Mouse (Mus musculus) MEL (cell line): ENCODE measurements around the gene Tln2. TPM values are rescaled to one million over a fixed set of nuclear protein-coding genes. Genes with fewer than 3 reads are reported as not detected.

Experiments used
- DNase-seq: peaks from one replicate; pipeline ENCODE4 v3.0.0; 2011; ENCODE audit warnings: low read depth, low spot score
- H3K27ac ChIP-seq: 2 replicates; pipeline ENCODE4 v1.5.1; 2012; ENCODE audit warnings: low read depth, mild to moderate bottlenecking, control low read depth, low read length, moderate library complexity; ENCODE audit not compliant: control insufficient read depth
- H3K27me3 ChIP-seq, 2 experiments: fragments of 150-350 bp in 1 of 2; sonication (generic) in 1 of 2; 2 replicates each; pipeline ENCODE4 v1.6.1; 2012; ENCODE audit warnings: low read length in 2 of 2, mild to moderate bottlenecking in 2 of 2, improper control_type of control experiment in 1 of 2, moderate library complexity in 1 of 2; ENCODE audit not compliant: insufficient read depth in 2 of 2, control insufficient read depth in 1 of 2
- H3K36me3 ChIP-seq, 2 experiments: 2 replicates each; pipeline ENCODE4 v1.6.1; 2012 to 2014; ENCODE audit warnings: low read length in 2 of 2, improper control_type of control experiment in 1 of 2, inconsistent platforms in 1 of 2, mild to moderate bottlenecking in 1 of 2; ENCODE audit not compliant: insufficient read depth in 2 of 2, control insufficient read depth in 1 of 2
- H3K4me1 ChIP-seq, 2 experiments: fragments of 150-350 bp in 1 of 2; sonication (generic) in 1 of 2; 2 replicates each; pipeline ENCODE4 v1.6.1; 2012; ENCODE audit warnings: low read length in 2 of 2, improper control_type of control experiment in 1 of 2, mild to moderate bottlenecking in 1 of 2; ENCODE audit not compliant: insufficient read depth in 2 of 2, control insufficient read depth in 1 of 2
- H3K4me3 ChIP-seq, 2 experiments: fragments of 150-350 bp in 1 of 2; sonication (generic) in 1 of 2; 2 replicates each; pipeline ENCODE4 v1.5.1; 2012; ENCODE audit warnings: low read depth in 2 of 2, low read length in 2 of 2, mild to moderate bottlenecking in 2 of 2, moderate library complexity in 2 of 2, control low read depth in 1 of 2, improper control_type of control experiment in 1 of 2; ENCODE audit not compliant: control insufficient read depth in 1 of 2, insufficient read depth in 1 of 2
- H3K79me2 ChIP-seq: 2 replicates; pipeline ENCODE4 v1.6.1; 2012; ENCODE audit warnings: mild to moderate bottlenecking, low read length, moderate library complexity; ENCODE audit not compliant: control insufficient read depth, poor library complexity, insufficient read depth
- H3K9ac ChIP-seq: 2 replicates; pipeline ENCODE4 v1.6.1; 2012; ENCODE audit warnings: low read depth, mild to moderate bottlenecking, control low read depth, low read length, moderate library complexity; ENCODE audit not compliant: control insufficient read depth, poor library complexity, severe bottlenecking
- H3K9me3 ChIP-seq: fragments of 150-350 bp; sonication (generic); replicated peaks from 2 replicates; pipeline ENCODE4 v1.6.1; 2012; ENCODE audit warnings: mild to moderate bottlenecking, low read length, improper control_type of control experiment, moderate library complexity; ENCODE audit not compliant: insufficient read depth
- BHLHE40 ChIP-seq: IDR thresholded peaks from 2 replicates; pipeline ENCODE4 v1.6.1; 2012; ENCODE audit warnings: low read depth, mild to moderate bottlenecking, inconsistent platforms, low read length, improper control_type of control experiment, borderline replicate concordance
- CHD1 ChIP-seq: IDR thresholded peaks from 2 replicates; pipeline ENCODE4 v1.6.1; 2012; ENCODE audit warnings: low read depth, mild to moderate bottlenecking, inconsistent platforms, low read length, improper control_type of control experiment
- CHD2 ChIP-seq: IDR thresholded peaks from 2 replicates; pipeline ENCODE4 v1.6.1; 2011; ENCODE audit warnings: low read length, improper control_type of control experiment
- E2F4 ChIP-seq: IDR thresholded peaks from 2 replicates; pipeline ENCODE4 v1.6.1; 2011; ENCODE audit warnings: low read depth, low read length, improper control_type of control experiment, borderline replicate concordance
- ELF1 ChIP-seq: IDR thresholded peaks from 2 replicates; pipeline ENCODE4 v1.6.1; 2014; ENCODE audit warnings: low read depth, mild to moderate bottlenecking, inconsistent platforms, low read length, improper control_type of control experiment, moderate library complexity
- GABPA ChIP-seq: IDR thresholded peaks from 2 replicates; pipeline ENCODE4 v1.6.1; 2012; ENCODE audit warnings: low read depth, mild to moderate bottlenecking, inconsistent platforms, low read length, improper control_type of control experiment, moderate library complexity
- HCFC1 ChIP-seq: IDR thresholded peaks from 2 replicates; pipeline ENCODE4 v1.6.1; 2012; ENCODE audit warnings: low read depth, mild to moderate bottlenecking, inconsistent platforms, low read length, improper control_type of control experiment, moderate library complexity
- JUND ChIP-seq: IDR thresholded peaks from 2 replicates; pipeline ENCODE4 v1.6.1; 2011; ENCODE audit warnings: low read depth, mild to moderate bottlenecking, improper control_type of control experiment, low read length
- MAX ChIP-seq: IDR thresholded peaks from 2 replicates; pipeline ENCODE4 v1.6.1; 2011; ENCODE audit warnings: low read length, improper control_type of control experiment
- MXI1 ChIP-seq: IDR thresholded peaks from 2 replicates; pipeline ENCODE4 v1.6.1; 2011; ENCODE audit warnings: mild to moderate bottlenecking, low read depth, low read length, improper control_type of control experiment
- NRF1 ChIP-seq: IDR thresholded peaks from 2 replicates; pipeline ENCODE4 v1.6.1; 2014; ENCODE audit warnings: low read depth, mild to moderate bottlenecking, inconsistent platforms, low read length, improper control_type of control experiment, moderate library complexity; ENCODE audit not compliant: poor library complexity, insufficient read depth, severe bottlenecking
- RCOR1 ChIP-seq: IDR thresholded peaks from 2 replicates; pipeline ENCODE4 v1.6.1; 2012; ENCODE audit warnings: low read depth, mild to moderate bottlenecking, inconsistent platforms, low read length, improper control_type of control experiment
- SIN3A ChIP-seq: IDR thresholded peaks from 2 replicates; pipeline ENCODE4 v1.6.1; 2012; ENCODE audit warnings: low read length, improper control_type of control experiment, inconsistent platforms
- SMC3 ChIP-seq: IDR thresholded peaks from 2 replicates; pipeline ENCODE4 v1.6.1; 2011; ENCODE audit warnings: low read depth, low read length, improper control_type of control experiment
- TAL1 ChIP-seq: IDR thresholded peaks from 2 replicates; pipeline ENCODE4 v1.6.1; 2012; ENCODE audit warnings: mild to moderate bottlenecking, inconsistent platforms, low read length, moderate library complexity, mixed read lengths
- TBP ChIP-seq: IDR thresholded peaks from 2 replicates; pipeline ENCODE4 v1.8.0; 2011; ENCODE audit warnings: low read depth, low read length, improper control_type of control experiment
- UBTF ChIP-seq: IDR thresholded peaks from 2 replicates; pipeline ENCODE4 v1.6.1; 2012; ENCODE audit warnings: low read depth, mild to moderate bottlenecking, inconsistent platforms, low read length, improper control_type of control experiment, moderate library complexity, borderline replicate concordance; ENCODE audit not compliant: insufficient read depth
- USF2 ChIP-seq, 2 experiments: IDR thresholded peaks; 2 replicates each; pipeline ENCODE4 v1.6.1; 2011 to 2012; ENCODE audit warnings: improper control_type of control experiment in 2 of 2, low read length in 2 of 2, borderline replicate concordance in 1 of 2, inconsistent platforms in 1 of 2, low read depth in 1 of 2, mild to moderate bottlenecking in 1 of 2; ENCODE audit not compliant: insufficient read depth in 1 of 2
- ZC3H11A ChIP-seq: IDR thresholded peaks from 2 replicates; pipeline ENCODE4 v1.6.1; 2012; ENCODE audit warnings: low read depth, mild to moderate bottlenecking, inconsistent platforms, low read length, improper control_type of control experiment
- ZMIZ1 ChIP-seq: IDR thresholded peaks from 2 replicates; pipeline ENCODE4 v1.6.1; 2012; ENCODE audit warnings: low read depth, mild to moderate bottlenecking, inconsistent platforms, low read length, improper control_type of control experiment, moderate library complexity
- ZNF384 ChIP-seq: IDR thresholded peaks from 2 replicates; pipeline ENCODE4 v1.6.1; 2012; ENCODE audit warnings: low read depth, mild to moderate bottlenecking, inconsistent platforms, low read length, improper control_type of control experiment
- polyA plus RNA-seq, 2 experiments: library from polyadenylated mRNA; stranded (reverse) in 1 of 2; unstranded in 1 of 2; fragments of >175 nt in 1 of 2; fragments of >200 nt in 1 of 2; gene quantifications; 2 replicates each; pipeline versions ENCODE4 v1.2.1 to v1.2.4; 2012; ENCODE audit warnings: low replicate concordance in 2 of 2, low read depth in 1 of 2; ENCODE audit not compliant: insufficient read length in 2 of 2, insufficient read depth in 1 of 2, missing spikeins in 1 of 2
- total RNA-seq: library from RNA; depleted of rRNA; stranded (reverse); fragments of 300-350 nt; gene quantifications from 2 replicates; pipeline ENCODE4 v1.2.3, GENCODE M21; 2012

The Tln2 gene
- total and polyA plus RNA-seq, 3 experiments, result not detected

DNA sequence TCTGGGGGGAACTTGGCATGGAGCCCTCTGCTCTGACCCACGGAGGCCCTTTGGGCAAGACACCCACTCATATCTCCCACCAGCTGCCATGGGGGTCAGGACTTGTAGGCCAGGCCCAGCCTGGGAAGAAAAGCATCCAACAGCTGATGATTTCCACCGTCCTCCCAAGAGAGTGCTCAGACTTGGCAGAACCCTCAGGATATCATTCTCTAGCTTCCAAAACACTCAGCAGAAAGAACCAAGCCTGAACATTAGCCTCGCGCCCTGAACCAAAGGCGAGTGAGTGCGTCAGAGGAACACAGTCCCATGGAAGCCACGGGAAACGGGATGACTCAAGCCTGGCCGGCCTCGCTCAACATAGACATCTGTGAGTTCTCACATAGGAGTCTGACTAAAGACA is 25.4 kb upstream of the Tln2 start:
- no peak overlapping the region for H3K9ac ChIP-seq

DNA sequence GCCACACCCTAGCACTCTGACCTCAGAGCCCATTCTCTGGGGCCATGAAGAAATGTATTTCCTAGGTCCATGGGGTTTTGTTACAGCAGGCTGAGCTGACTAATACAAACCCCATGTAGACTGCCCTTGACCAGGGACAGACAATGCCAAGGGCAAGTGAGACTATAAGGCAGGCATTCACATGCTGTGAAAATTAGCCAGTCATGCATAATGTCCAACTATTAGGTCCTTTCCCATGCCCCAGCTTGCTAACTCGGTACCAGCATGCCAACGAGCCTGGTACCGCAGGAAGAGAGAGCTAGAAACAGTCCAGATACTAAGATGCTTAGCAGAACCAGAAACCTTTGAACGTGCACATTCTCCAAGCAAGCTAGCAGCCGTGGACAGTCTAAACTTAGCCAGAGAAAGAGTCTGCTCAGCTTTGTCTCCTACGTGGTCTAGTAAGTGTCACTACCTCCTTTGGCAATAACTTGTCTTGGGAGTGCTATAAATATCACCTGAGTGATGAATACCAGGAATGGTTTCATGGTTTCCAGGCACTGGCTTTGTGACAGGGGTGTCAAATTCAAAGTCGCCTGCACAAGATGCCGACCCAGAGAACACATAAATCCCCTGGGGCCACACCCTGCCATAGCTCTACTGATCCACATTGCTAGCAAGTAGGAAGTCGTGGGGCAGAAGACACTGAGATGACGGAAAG is 22.2 kb upstream of the Tln2 start:
- Histone ChIP-seq H3K27me3 (no peaks in the 10 kb centered on the region), H3K4me3 (no peak overlapping the region), H3K36me3 (no peaks in the 10 kb centered on the region), H3K9ac (no peak overlapping the region), H3K79me2 (no peaks in the 10 kb centered on the region), H3K27ac (no peak overlapping the region), H3K4me1 (no peaks in the 10 kb centered on the region), H3K9me3 (no peaks in the 10 kb centered on the region)
- TF ChIP-seq JUND, result no peak
- TF ChIP-seq ZC3H11A, result no peak
- TF ChIP-seq NRF1, result no peak
- TF ChIP-seq TBP, result no peak
- no peak for TF ChIP-seq ZMIZ1
- TF ChIP-seq ELF1, result no peak
- TF ChIP-seq GABPA, result no peak
- no peak for TF ChIP-seq TAL1
- no peak for TF ChIP-seq E2F4
- TF ChIP-seq ZNF384, result no peak
- TF ChIP-seq CHD2, result no peak
- no peak for TF ChIP-seq MAX
- no peak for TF ChIP-seq CHD1
- TF ChIP-seq SIN3A, result no peak
- TF ChIP-seq UBTF, result no peak
- TF ChIP-seq HCFC1, result no peak
- no peak for DNase-seq

More for the DNA sequence above, 25.4 kb upstream of the Tln2 start:
- Histone ChIP-seq H3K9me3 (no peaks in the 10 kb centered on the region), H3K27me3 (no peaks in the 10 kb centered on the region), H3K4me1 (no peaks in the 10 kb centered on the region), H3K4me3 (no peak overlapping the region), H3K36me3 (no peaks in the 10 kb centered on the region), H3K79me2 (no peaks in the 10 kb centered on the region), H3K27ac (no peak overlapping the region)
- no peak for DNase-seq
- TF ChIP-seq USF2 (IDR thresholded peaks at IDR 0.05; ENCODE audit: borderline replicate concordance in 1 of 2, insufficient read depth in 1 of 2, low read depth in 1 of 2, low read length in 2 of 2) (no peak), BHLHE40 (no peak), NRF1 (no peak), HCFC1 (no peak), TBP (no peak), MXI1 (no peak), SMC3 (no peak), RCOR1 (no peak)
- TF ChIP-seq, all 39 proteins: peak for 0
